Mouse (Mus musculus) limb, embryonic 11.5 days (tissue): ENCODE measurements around the gene Ndufab1. TPM values are rescaled to one million over a fixed set of nuclear protein-coding genes. Genes with fewer than 3 reads are reported as not detected.

Source experiments
- polyA plus RNA-seq: library from polyadenylated mRNA; unstranded; fragments of >200 nt; fragmentation: Nextera tagmentation; extraction: Ambion mirVana; gene quantifications from 2 replicates; pipeline ENCODE4 v1.2.1, GENCODE M21; 2014

Gene Ndufab1
- polyA plus RNA-seq, 1 experiment from 2014 or later = 703 TPM

Other genes starting within 250 kb of the Ndufab1 start
- not detected in 2 replicates for gene Scnn1b, start 236.8 kb downstream of the Ndufab1 start, polyA plus RNA-seq
- gene Cog7, start 120.2 kb downstream of the Ndufab1 start, polyA plus RNA-seq = 20.8 and 21.0 TPM in 2 replicates
- gene Gga2, start 80.7 kb downstream of the Ndufab1 start, polyA plus RNA-seq = 90.2 and 108 TPM in 2 replicates
- gene Ubfd1, start 34.7 kb downstream of the Ndufab1 start, polyA plus RNA-seq = 108 and 109 TPM in 2 replicates
- 17.1 and 17.8 TPM in 2 replicates for gene Ears2, start 34.6 kb downstream of the Ndufab1 start, polyA plus RNA-seq
- gene Palb2, start 31.1 kb upstream of the Ndufab1 start, polyA plus RNA-seq = 24.9 and 25.0 TPM in 2 replicates
- 118 and 122 TPM in 2 replicates for gene Dctn5, start 31.2 kb upstream of the Ndufab1 start, polyA plus RNA-seq
- 155 and 161 TPM in 2 replicates for gene Plk1, start 57.6 kb upstream of the Ndufab1 start, polyA plus RNA-seq
- not detected in 2 replicates for gene Ern2, start 84.3 kb upstream of the Ndufab1 start, polyA plus RNA-seq
- gene Chp2, start 117.6 kb upstream of the Ndufab1 start, polyA plus RNA-seq = not detected in 2 replicates
- gene Prkcb, start 186.9 kb upstream of the Ndufab1 start, polyA plus RNA-seq = 4.4 and 4.6 TPM in 2 replicates